Mouse (Mus musculus): ENCODE measurements around the gene Fam168b.

The Fam168b gene

DNA sequence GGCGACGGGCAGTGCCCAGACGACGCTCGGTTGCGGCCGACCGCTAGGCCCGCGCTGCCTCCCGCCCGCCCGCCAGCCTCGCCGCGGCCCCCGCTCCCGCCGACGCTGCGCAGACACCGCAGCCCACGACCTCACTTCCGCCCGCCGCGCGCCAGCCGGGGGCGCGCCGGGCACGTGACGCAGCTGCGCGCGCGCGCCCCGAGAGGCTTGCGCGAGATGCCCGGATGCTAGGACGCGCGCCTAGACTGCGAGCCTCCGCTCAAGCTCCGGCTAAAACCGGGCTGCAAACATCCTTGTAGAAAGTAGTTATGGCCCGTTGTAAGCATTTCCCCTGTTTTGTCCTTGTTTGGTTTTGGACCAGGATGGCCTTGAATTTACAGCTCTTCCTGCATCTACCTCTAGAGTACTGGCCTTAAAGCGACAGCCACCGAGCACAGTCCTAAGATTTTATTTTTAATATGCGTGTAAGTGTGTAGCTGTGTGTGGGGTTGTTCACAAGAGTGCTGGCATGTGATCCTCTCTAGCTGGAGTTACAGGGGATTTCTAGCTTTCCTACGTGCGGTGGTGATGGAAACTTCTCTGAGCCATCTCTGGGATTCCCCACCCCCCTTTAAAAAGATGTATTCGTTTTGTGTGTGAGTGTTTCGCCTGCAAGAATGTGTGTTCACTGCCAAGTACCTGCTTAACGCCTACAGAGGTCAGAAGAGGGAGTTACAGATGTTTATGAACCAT lies at the start of gene Fam168b:
Fam168b (minus strand) TSS at position 179 of the 732 bp plus-strand sequence.
- in situ Hi-C loops (cut with MboI, MseI) = no loop called here

- in situ Hi-C loops (cut with MboI, MseI) = loop anchor here (5.0 kb wide), 1 partner anchor 160 kb away; no protein-coding TSS in a partner anchor
These were observed 49.6 kb upstream of the Fam168b start for GRCm38 (mm10) chr1:34892466-34892865.

GRCm38 (mm10) chr1:34891559-34892289 lies 48.9 kb upstream of the Fam168b start:
- in situ Hi-C loops (cut with MboI, MseI) = loop anchor here (5.0 kb wide), 1 partner anchor 159 kb away; no protein-coding TSS in a partner anchor

- in situ Hi-C loops (cut with MboI, MseI) = no loop called here
These were observed 40.9 kb upstream of the Fam168b start for GRCm38 (mm10) chr1:34883776-34884175.

DNA sequence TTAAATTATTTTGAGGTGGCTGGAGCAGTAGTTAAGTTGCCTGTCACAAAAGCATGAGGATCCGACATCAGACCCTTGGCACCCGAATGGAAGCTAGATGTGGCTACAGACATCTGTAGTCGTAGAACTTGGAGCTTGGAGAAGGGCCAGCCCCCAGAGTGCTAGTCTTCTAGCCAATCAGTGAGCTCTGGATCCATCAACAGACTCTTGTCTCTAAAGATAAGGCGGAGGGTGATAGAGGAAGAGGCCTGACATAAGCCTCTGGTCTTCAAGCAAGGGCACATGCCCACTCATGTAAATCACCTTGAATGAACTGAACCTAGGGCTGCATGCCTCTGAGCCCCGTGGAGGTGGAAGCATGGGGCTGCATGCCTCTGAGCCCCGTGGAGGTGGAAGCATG lies 36.7 kb upstream of the Fam168b start:
- in situ Hi-C loops (cut with MboI, MseI) = no loop called here

DNA sequence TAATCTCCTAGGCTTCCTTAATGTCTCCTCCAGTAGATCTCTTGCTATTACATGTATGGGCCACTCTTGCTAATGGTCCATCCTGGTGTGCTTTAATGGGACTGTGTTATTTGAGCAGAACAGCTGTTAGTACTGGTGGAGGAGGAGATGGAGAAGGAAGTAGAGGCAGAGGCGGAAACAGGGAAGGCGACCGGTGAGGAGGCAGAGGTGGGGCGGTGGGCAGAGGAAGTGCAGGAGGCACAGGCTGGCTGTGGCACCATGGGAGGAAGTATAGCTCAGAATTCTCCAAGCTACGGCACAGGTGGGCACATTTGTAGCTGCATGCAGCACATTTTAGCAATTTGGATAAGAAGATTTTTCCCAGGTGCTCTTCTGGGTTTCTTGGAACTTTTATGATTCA lies 30.7 kb upstream of the Fam168b start:
- in situ Hi-C loops (cut with MboI, MseI) = no loop called here

- in situ Hi-C loops (cut with MboI, MseI) = no loop called here
These were observed 28.3 kb upstream of the Fam168b start for GRCm38 (mm10) chr1:34871170-34871569.

GRCm38 (mm10) chr1:34869231-34869630 lies 26.4 kb upstream of the Fam168b start:
- in situ Hi-C loops (cut with MboI, MseI) = no loop called here

DNA sequence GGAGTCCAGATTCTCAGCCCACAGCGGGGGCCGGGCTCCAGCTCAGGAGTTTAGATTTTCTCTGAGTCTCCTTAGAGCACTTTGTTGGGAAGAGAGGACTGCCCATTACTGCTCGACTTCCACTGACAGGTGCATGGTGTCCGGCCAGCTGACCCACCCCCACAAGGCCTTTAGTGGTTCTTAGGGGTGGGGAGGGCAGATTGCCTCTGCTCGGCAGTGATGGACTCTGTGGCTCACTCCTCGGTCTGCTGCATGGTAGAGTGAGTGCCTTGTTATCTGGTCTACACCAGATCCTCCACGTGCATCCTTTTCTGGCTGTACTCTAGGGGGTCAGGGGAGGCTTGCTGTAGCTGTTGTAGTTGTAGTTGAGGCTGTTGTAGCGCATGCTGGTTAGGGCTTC lies 25.5 kb upstream of the Fam168b start:
- in situ Hi-C loops (cut with MboI, MseI) = no loop called here

GRCm38 (mm10) chr1:34867574-34867955 lies 24.7 kb upstream of the Fam168b start:
- in situ Hi-C loops (cut with MboI, MseI) = no loop called here

DNA sequence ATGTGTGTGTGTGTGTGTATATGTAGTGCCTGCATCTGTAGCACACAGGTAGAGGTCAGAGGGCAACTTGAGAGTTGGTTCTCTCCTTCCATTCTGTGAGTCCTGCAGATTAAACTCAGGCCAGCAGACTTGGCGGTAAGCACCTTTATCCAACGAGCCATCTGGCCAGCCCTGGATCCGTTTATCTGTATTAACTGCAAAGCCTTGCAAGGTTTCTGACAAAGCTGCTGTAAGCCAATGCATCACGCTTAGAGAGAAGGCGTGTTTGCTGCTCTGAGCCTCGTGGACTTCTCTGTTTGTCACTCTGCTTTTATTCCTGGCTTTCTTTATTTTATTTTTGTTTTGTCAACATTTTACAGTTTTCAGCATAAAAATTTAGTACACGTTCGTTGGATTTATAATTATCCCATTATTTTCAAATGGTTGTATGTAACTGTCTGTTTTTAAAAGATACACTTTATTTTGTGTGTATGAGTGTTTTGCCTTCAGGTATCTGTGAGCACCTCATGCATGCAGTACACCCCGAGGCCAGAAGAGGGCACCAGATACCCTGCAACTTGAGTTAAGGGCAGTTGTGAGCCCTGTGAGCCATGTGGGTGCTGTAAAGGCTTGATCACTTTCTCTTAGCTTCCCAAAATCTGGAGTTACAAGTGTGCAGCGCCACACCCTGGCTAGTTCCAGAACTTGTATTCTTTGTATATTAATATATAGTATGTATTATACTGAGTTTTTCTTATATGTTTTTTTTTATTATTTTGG lies 24.1 kb upstream of the Fam168b start:
- in situ Hi-C loops (cut with MboI, MseI) = no loop called here

DNA sequence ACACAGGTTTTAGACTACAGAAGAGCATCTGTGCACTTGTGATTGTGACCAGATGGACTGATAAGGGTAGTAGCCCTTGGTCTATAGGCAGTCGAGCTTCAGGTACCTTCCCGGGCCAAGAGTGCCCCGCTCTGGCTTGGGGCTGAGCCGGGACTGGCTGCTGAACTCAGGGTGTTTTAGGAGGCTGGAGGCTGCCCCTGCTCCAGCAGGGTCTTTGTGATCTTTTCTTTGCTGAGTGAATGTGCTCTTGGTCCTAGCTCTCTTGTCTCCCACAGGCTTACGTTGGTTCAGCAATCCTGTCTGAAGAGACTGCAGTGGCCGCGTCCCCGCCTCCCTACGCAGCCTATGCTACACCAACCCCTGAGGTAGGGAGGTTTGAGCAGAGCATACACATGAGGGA lies 23.0 kb upstream of the Fam168b start:
- in situ Hi-C loops (cut with MboI, MseI) = no loop called here

GRCm38 (mm10) chr1:34864243-34864642 lies 21.4 kb upstream of the Fam168b start:
- in situ Hi-C loops (cut with MboI, MseI) = no loop called here

- in situ Hi-C loops (cut with MboI, MseI) = no loop called here
These were observed 20.5 kb upstream of the Fam168b start for GRCm38 (mm10) chr1:34863323-34863722.

GRCm38 (mm10) chr1:34862877-34863276 lies 20.0 kb upstream of the Fam168b start:
- in situ Hi-C loops (cut with MboI, MseI) = no loop called here

DNA sequence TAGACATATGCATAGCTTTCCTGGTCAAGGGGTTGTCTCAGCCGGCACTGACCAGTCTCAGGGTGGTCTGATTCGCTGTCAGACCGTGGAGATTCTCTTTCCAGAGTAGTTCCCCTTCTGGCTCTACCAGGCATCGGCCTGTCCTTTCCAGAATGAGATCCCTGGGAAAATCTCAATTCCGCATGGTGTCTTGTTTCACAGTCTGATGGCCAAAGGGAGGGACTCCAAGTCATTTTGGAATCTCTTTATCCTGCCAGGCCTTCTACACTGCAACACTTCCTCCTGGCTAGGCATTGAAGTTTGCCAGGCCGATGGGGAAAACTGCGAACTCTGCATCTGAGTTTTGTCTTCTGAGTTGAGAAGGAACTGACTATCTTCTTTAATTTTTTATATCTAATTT lies 17.3 kb upstream of the Fam168b start:
- in situ Hi-C loops (cut with MboI, MseI) = no loop called here

DNA sequence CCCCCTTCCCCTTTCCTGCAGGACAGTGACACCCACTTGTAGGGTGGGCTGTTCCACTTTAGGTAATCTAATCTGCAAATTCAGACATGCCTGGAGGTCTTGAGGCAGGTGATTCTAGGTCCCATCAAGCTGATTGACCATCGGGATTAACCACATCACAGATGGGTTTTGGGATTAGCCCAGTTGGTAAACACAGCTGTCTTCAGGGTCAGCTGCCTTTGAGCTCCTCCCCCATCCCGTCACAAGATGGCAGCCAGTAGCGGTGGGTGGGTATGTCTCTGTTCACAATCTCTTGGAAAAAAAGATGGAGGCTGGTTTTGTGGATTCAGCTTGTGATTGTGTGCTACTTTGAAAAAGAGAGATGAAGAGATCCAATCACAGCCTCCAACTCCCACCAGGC lies 16.9 kb upstream of the Fam168b start:
- in situ Hi-C loops (cut with MboI, MseI) = loop anchor here (10.0 kb wide), 1 partner anchor 375 kb away; no protein-coding TSS in a partner anchor

DNA sequence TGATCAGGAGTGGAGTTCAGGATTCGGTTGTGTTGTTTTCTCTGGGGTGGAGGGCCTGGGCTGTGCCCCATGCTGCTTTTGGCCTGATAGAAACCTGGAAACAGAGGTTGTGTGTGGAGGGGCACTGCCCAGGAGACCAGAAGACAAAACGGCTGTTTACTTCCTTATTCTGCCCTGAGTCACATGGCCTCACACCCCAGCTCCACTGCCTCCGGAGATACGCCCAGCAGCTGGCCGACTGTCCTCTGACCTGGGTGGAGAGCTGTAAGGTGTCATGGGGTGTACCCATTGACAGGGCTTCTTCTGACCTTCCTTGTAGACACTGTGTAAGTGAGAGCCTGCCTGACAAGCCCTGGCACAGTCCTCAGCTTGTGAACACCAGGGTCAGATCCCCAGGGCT lies 15.8 kb upstream of the Fam168b start:
- in situ Hi-C loops (cut with MboI, MseI) = loop anchor here (10.0 kb wide), 1 partner anchor 374 kb away; no protein-coding TSS in a partner anchor

GRCm38 (mm10) chr1:34855056-34855739 lies 12.3 kb upstream of the Fam168b start:
- in situ Hi-C loops (cut with MboI, MseI) = loop anchor here (10.0 kb wide), 1 partner anchor 370 kb away; no protein-coding TSS in a partner anchor

- in situ Hi-C loops (cut with MboI, MseI) = loop anchor here (10.0 kb wide), 1 partner anchor 369 kb away; no protein-coding TSS in a partner anchor
These were observed 10.9 kb upstream of the Fam168b start for GRCm38 (mm10) chr1:34853786-34854185.
